Mouse (Mus musculus): ENCODE results near the gene Col5a1.

GRCm38 (mm10) chr2:28014778-28015177, 128.6 kb downstream of the Col5a1 start:
- TF ChIP-seq CTCF (IDR thresholded peaks at IDR 0.05; ENCODE audit: low read depth): no peak
- TF ChIP-seq EP300 (IDR thresholded peaks at IDR 0.05; ENCODE audit: low read depth): no peak
